Mouse (Mus musculus): Measurements from ENCODE around the gene Ctxn1. TPM values are rescaled to one million over a fixed set of nuclear protein-coding genes. Genes with fewer than 3 reads are reported as not detected.

Gene Ctxn1
- polyA plus RNA-seq, 1 experiment from 2014 or later, result 78.0 TPM

GRCm38 (mm10) chr8:4212809-4213209 is 46.3 kb downstream of the Ctxn1 start:
- 0 out of 2 replicates have a peak, but pooled peaks cover 3% of the 10 kb centered on the region for H3K27me3 ChIP-seq (ENCODE audit: insufficient read depth, low read length)
- no peak overlapping the region for H3K27ac ChIP-seq
- TF ChIP-seq CTCF (IDR thresholded peaks at IDR 0.05; ENCODE audit: low read depth), result no peak
- H3K4me1 ChIP-seq (replicated peaks; ENCODE audit: insufficient read depth, low read length), result peaks cover 20% of the 10 kb centered on the region
- WGBS, result 0% methylated on average over 25 of the region's 25 CpGs
- ATAC-seq (replicated peaks; ENCODE audit: low FRiP score, low read depth) (peak; percentile 22), DNase-seq (ENCODE audit: low spot score) (no peak)
- 0 out of 2 replicates have a peak, but pooled peaks cover 3% of the 10 kb centered on the region for H3K36me3 ChIP-seq (ENCODE audit: insufficient read depth, low read length)
- H3K4me2 ChIP-seq (ENCODE audit: low read length), result peak overlapping the region; percentile 83
- H3K9ac ChIP-seq (ENCODE audit: low read depth, low read length), result peak overlapping the region; percentile 50; the same call in 1 of the 2 replicates
- H3K4me3 ChIP-seq (replicated peaks; ENCODE audit: low read depth, low read length), result peak overlapping the region; percentile 40
- H3K9me3 ChIP-seq (replicated peaks; ENCODE audit: low read length), result no peaks in the 10 kb centered on the region

GRCm38 (mm10) chr8:4211097-4211496 is 48.0 kb downstream of the Ctxn1 start:
- no peak for TF ChIP-seq CTCF (IDR thresholded peaks at IDR 0.05; ENCODE audit: low read depth)
- no peak overlapping the region for H3K4me3 ChIP-seq (replicated peaks; ENCODE audit: low read depth, low read length)
- no peak overlapping the region for H3K4me2 ChIP-seq (ENCODE audit: low read length)
- ATAC-seq (replicated peaks; ENCODE audit: low FRiP score, low read depth) (no peak), DNase-seq (ENCODE audit: low spot score) (no peak)
- 77% methylated on average over 6 of the region's 6 CpGs for WGBS
- 0 out of 2 replicates have a peak, but pooled peaks cover 3% of the 10 kb centered on the region for H3K36me3 ChIP-seq (ENCODE audit: insufficient read depth, low read length)
- H3K27me3 ChIP-seq (ENCODE audit: insufficient read depth, low read length), result 0 out of 2 replicates have a peak, but pooled peaks cover 3% of the 10 kb centered on the region
- no peak overlapping the region for H3K27ac ChIP-seq
- peaks cover 20% of the 10 kb centered on the region for H3K4me1 ChIP-seq (replicated peaks; ENCODE audit: insufficient read depth, low read length)
- no peaks in the 10 kb centered on the region for H3K9me3 ChIP-seq (replicated peaks; ENCODE audit: low read length)
- no peak overlapping the region for H3K9ac ChIP-seq (ENCODE audit: low read depth, low read length)

Other genes with a start within 250 kb of the Ctxn1 start
- gene Cd209f, start 153.4 kb downstream of the Ctxn1 start, polyA plus RNA-seq (2015; fragmentation: Nextera tagmentation; extraction: Ambion mirVana), result 0.08 and 0.19 TPM in 2 replicates
- gene Cd209g, start 125.2 kb downstream of the Ctxn1 start, polyA plus RNA-seq (2015; fragmentation: Nextera tagmentation; extraction: Ambion mirVana), result not detected in 2 replicates
- gene Evi5l, start 92.7 kb downstream of the Ctxn1 start, polyA plus RNA-seq (2015; fragmentation: Nextera tagmentation; extraction: Ambion mirVana), result 16.5 and 17.1 TPM in 2 replicates
- 2.8 and 3.0 TPM in 2 replicates for gene Prr36, start 41.8 kb downstream of the Ctxn1 start, polyA plus RNA-seq (2015; fragmentation: Nextera tagmentation; extraction: Ambion mirVana)
- gene Lrrc8e, start 32.4 kb downstream of the Ctxn1 start, polyA plus RNA-seq (2015; fragmentation: Nextera tagmentation; extraction: Ambion mirVana), result 1.6 and 1.8 TPM in 2 replicates
- 28.0 and 30.1 TPM in 2 replicates for gene Map2k7, start 20.5 kb downstream of the Ctxn1 start, polyA plus RNA-seq (2015; fragmentation: Nextera tagmentation; extraction: Ambion mirVana)
- gene Gm49320, start 20.4 kb downstream of the Ctxn1 start, polyA plus RNA-seq (2015; fragmentation: Nextera tagmentation; extraction: Ambion mirVana), result 0.97 and 1.2 TPM in 2 replicates
- 2.3 and 2.9 TPM in 2 replicates for gene Tgfbr3l, start 11.1 kb downstream of the Ctxn1 start, polyA plus RNA-seq (2015; fragmentation: Nextera tagmentation; extraction: Ambion mirVana)
- gene Snapc2, start 6.2 kb downstream of the Ctxn1 start, polyA plus RNA-seq (2015; fragmentation: Nextera tagmentation; extraction: Ambion mirVana), result 42.4 and 43.1 TPM in 2 replicates
- 61.1 and 64.7 TPM in 2 replicates for gene Timm44, start 16.6 kb upstream of the Ctxn1 start, polyA plus RNA-seq (2015; fragmentation: Nextera tagmentation; extraction: Ambion mirVana)
- 10.0 and 10.4 TPM in 2 replicates for gene Ccl25, start 65.9 kb upstream of the Ctxn1 start, polyA plus RNA-seq (2015; fragmentation: Nextera tagmentation; extraction: Ambion mirVana)
- 162 and 180 TPM in 2 replicates for gene Elavl1, start 66.1 kb upstream of the Ctxn1 start, polyA plus RNA-seq (2015; fragmentation: Nextera tagmentation; extraction: Ambion mirVana)
- gene Cers4, start 233.8 kb upstream of the Ctxn1 start, polyA plus RNA-seq (2015; fragmentation: Nextera tagmentation; extraction: Ambion mirVana), result 18.8 and 19.9 TPM in 2 replicates